Mouse (Mus musculus): Measurements from ENCODE around the gene Phgr1. TPM values are rescaled to one million over a fixed set of nuclear protein-coding genes. Genes with fewer than 3 reads are reported as not detected.

Gene Phgr1
- polyA plus RNA-seq (2017; shearing (Covaris generic)) = not detected

DNA sequence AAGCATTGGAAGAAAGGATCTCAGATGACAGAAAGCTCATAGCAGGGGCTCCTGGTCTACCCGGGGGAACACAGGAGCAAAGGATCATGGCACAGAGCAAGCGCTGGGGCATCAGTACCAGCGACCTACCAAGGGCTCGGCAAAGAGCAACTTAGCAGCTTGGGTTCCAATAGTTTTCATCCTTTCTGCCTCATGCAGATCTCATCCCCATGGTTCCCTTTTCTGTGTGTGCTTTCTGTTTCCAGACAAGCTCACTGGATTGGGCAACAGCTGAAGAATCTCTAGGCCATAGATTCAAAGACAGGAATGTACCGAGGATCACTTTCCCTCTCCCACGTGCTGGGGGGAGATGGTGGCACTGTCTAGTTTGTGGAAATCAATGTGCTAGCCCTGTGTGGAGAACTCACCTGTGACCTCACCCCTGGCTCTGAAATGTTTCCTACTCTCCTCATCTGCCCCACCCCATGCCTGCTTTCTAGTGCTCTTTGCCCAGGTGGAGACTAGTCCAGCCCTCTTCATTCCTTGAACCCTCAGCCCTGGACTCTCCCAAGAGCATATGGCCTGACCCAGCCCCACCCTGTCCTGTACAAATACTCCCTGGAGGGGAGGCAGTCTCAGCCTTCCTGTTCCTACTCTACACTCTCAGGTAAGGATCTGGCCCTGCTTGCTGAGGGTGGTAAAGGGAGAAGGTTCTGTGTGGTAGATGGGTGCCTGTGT is at the start of gene Phgr1:
Phgr1 (plus strand) TSS at position 612 of the 717 bp plus-strand sequence.

GRCm38 (mm10) chr2:118728337-118728736 is 44.2 kb upstream of the Phgr1 start, which contains the start of gene Plcb2:
TSS of gene Plcb2 (minus strand) at chr2:118728438.

GRCm38 (mm10) chr2:118745232-118745884 is 27.2 kb upstream of the Phgr1 start, which contains the start of gene Inafm2:
TSS of gene Inafm2 (plus strand) at chr2:118745758.

DNA sequence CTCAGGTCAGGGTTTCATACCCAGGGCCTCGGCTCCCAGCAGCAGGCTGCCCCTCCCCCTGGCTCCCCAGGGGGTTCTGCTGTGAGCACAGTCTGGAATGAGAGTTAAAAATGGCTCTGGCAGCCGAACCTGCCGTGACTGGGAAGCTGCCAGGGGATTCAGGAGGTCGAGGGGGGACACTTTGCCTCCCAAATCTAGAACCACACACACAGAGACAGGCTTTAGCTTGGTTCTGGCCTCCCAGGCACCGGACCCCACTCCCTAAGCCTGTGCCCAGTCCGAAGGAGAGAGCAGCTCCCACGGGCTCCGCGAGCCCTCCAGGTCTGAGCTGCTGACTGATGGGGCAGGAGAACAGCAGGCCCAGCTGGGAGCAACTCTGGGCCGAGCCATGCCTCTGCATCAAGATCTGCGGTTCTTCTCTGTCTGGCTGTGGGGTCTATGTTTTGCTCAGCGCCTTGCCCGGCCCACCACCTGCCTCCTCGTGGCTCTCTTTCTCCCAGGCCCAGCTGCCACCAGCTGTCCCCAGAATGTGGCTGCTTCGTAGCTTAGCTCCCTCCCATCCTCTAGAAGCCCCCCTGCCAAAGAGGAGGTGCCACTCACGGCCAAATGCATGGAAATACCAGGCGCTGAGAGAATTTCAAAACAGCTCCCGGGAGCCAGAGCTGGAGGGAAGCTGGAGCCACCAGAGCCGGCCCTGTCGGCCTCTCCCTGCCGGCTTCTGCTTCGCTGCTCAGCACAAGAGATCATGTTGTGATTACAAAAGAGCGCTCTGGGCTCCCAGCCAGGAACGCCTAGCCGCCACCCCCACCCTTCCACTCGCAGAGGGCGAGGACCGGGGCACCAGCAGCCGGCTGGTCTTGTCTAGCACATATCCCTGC is 10.4 kb upstream of the Phgr1 start, which contains the start of gene Ccdc9b:
Ccdc9b (minus strand) TSS at position 756 of the 878 bp plus-strand sequence.

DNA sequence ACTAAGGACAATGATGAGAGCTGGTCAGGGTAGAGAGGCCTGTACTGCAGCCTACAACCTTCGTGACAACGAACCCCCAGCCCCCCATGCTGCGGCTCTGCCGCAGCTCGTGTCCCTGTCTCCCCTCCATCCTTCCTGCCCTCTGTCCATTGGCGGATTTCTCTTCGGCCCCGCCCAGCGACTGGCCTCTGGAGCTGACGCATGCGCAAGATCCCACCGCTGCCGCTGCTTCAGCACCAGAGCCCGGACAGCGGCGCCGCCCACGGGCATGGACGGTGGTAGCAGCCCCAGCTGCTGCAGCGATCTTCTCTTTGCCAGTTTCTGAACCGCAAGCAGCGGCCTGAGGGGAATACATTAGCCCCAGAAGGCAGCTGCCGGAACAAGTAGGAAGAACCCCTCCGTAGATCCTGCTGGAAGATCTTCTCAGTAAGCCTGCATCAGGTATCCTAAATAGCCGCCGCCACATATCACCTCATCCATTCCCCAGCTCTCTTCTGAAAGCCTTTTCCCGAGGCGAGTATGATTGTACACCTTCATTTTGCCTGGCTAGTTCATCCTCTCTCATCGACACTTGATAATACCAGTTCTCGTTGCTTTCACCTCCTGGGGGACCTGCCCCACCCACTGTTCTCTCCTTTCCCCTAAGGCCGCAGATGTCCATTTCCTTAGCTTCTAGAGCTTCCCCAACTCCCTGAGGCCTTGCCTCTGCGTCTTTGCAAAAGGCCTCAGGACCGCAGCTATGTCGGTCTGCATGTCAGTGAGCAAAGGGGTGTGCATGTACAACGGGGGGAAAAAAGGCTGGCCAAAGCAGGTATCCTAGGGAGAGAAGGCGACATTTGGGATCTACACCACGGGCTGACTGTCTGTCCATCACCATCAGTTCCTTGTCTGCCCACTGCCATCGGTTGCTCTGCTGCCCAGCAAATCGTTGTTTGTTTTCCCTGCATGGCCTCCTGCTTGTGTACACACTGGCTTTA is 7.2 kb downstream of the Phgr1 start, which contains the start of gene Disp2:
Disp2 (plus strand) TSS at position 216 of the 977 bp plus-strand sequence.

GRCm38 (mm10) chr2:118813981-118814836 is 41.6 kb downstream of the Phgr1 start, which contains the start of gene Knstrn:
TSS of gene Knstrn (plus strand) at chr2:118814003.

Other genes with a start within 250 kb of the Phgr1 start
- 2.0 TPM for gene Bmf, start 223.1 kb upstream of the Phgr1 start, polyA plus RNA-seq (2017; shearing (Covaris generic))
- gene Bub1b, start 174.6 kb upstream of the Phgr1 start, polyA plus RNA-seq (2017; shearing (Covaris generic)) = 0.77 TPM
- not detected for gene Pak6, start 109.5 kb upstream of the Phgr1 start, polyA plus RNA-seq (2017; shearing (Covaris generic))
- not detected for gene Ankrd63, start 68.8 kb upstream of the Phgr1 start, polyA plus RNA-seq (2017; shearing (Covaris generic))
- gene Plcb2, start 44.3 kb upstream of the Phgr1 start, polyA plus RNA-seq (2017; shearing (Covaris generic)) = 54.0 TPM
- 8.7 TPM for gene Inafm2, start 27.0 kb upstream of the Phgr1 start, polyA plus RNA-seq (2017; shearing (Covaris generic))
- not detected for gene Ccdc9b, start 10.1 kb upstream of the Phgr1 start, polyA plus RNA-seq (2017; shearing (Covaris generic))
- not detected for gene Disp2, start 7.0 kb downstream of the Phgr1 start, polyA plus RNA-seq (2017; shearing (Covaris generic))
- 5.8 TPM for gene Knstrn, start 41.2 kb downstream of the Phgr1 start, polyA plus RNA-seq (2017; shearing (Covaris generic))
- gene Ivd, start 89.2 kb downstream of the Phgr1 start, polyA plus RNA-seq (2017; shearing (Covaris generic)) = 94.3 TPM
- gene Bahd1, start 127.6 kb downstream of the Phgr1 start, polyA plus RNA-seq (2017; shearing (Covaris generic)) = 21.3 TPM
- 1.4 TPM for gene Chst14, start 153.7 kb downstream of the Phgr1 start, polyA plus RNA-seq (2017; shearing (Covaris generic))